Mouse (Mus musculus): ENCODE data around the gene Rap1a.

The Rap1a gene

DNA sequence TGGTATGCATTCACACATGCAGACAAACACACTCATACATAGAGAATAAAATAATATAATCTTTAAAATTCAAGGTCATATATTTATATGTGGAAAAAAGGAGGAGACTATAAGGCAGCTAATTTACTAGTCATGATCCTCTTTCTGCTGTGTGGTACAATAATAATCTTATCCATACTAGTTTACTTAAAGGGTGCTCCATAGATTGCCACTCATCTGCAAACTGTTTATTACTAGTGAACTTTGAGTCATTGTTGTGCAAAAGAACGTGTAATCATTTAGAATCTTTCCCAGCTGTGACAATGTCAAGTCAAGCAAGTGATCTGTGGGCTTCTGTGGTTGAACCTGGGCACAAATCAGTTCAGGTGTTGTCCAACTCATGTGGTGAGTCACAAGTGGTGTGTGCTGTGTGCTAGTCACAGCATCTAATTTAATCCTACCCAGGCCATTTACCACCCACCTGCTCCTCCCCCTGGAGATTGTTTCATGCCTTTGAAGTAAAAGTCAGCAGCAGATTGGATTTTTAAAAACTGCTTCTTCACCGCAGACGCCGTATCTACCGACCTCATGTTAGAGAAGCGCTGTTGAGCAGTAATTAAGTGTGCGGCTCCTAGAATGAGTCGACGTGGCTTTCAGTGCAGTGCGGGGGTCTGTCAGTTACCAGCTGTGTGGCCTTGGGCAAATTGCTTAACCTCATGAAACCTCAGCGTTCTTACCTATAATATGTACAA lies 5.5 kb upstream of the Rap1a start:
- DNase-seq (ENCODE audit: extremely low read depth, insufficient read length, low spot score) = no peak

DNA sequence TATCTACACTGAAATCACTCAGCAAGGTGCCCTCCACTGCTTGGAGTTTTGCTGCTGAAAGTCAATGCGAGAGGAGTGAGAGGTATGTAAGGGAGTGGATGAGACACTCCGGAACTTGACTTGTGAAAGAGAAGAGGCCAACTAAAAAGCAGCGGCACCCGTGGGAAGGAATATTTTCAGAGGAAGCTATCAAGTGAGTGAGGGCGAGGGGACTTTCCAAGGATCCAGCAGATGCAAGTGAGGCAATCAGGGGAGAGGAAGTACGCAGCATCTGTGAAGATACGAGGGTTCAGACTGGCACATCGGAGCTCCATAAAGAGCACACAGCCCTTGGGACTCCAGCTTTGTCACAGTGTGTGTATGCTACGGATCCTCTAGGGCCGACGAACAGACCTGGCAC lies 2.5 kb upstream of the Rap1a start:
- DNase-seq (ENCODE audit: extremely low read depth, insufficient read length, low spot score) = no peak

DNA sequence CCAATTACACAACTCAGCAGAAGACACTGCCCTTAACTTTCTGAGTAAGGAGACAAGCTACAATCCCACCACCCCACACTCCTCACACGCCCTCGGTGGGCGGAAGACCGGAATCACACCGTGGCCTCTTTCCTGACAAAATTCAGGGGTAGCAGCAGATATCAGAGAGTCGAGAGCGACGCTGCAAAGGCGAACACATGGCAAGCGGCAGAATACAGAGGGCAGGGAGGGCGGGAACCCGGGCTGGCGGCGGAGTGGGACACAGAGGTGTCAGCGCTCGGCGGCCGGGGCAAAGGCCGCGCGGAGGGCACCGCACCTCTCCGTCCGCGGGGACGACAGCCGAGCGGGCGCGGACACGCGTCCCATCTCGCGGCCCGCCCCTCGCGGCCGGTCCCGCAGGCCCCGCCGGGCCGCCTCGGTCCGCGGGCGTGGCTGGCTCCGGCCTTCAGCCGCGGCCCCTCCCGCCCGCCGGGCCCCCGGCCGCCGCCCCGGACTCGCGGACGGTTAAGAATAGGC lies 403 bp downstream of the Rap1a start:
- peak; percentile 61 for DNase-seq (ENCODE audit: extremely low read depth, insufficient read length, low spot score)

DNA sequence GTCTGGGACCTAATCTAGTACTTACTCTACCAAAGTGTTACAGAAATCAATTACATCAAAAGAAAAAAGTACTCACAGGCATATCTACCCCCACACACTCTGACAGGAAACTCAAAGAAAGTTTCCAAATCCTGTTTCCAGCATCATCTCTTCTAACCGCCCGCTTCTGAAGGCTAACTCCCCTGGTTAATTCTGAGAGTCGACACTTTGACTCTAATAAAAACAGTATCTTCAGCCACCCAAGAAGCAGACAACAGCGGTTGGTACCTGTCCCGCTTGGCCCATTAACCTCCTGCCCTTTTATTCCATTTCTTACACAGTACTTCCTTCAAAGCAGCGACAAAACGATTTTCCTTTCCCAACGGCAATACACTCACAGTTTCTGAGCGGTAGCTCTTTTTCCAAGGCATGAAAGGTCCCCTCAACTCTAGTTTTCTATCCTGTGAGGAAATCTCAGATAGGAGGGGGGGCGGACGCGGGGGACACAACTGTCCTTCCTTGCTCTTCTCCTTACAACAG lies 921 bp downstream of the Rap1a start:
- DNase-seq (ENCODE audit: extremely low read depth, insufficient read length, low spot score) = no peak

DNA sequence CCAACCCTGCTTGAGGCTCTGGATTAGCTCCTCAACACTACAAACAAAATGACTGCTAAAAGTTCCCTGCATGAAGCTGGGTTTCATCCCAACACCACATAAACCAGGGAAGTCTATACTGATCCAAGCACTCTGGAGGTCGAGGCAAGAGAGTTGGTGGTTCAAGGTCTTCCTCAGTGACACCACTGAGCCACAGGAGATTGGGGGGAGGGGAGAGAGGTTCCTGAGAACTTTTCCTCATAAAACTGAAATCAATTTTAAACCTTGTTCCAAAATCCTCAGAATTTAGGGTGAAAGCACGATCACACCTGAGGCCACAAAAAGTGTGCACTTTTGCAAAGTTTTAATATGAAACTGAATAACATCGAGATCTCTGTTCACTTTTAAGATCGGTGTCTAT lies 1.8 kb downstream of the Rap1a start:
- DNase-seq (ENCODE audit: extremely low read depth, insufficient read length, low spot score) = no peak

DNA sequence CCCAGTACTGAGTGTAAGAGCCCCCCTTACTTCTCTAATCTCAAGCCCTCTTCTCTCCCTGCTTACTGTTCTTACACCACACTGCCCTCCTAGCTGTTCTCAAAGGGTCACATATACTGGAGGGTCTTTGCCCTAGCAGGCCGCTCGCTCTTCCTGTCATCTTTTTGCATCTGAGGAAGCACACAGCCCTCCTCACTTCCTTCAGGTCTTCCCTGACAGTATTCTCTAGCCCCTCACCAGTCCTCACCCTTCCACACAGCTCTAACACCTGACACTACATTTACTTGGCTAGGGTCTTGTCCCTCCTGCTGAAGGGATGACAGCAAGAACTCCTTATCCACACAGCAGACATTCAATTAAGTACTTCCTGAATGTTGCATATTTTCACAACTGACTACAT lies 2.4 kb downstream of the Rap1a start:
- DNase-seq (ENCODE audit: extremely low read depth, insufficient read length, low spot score) = no peak

DNA sequence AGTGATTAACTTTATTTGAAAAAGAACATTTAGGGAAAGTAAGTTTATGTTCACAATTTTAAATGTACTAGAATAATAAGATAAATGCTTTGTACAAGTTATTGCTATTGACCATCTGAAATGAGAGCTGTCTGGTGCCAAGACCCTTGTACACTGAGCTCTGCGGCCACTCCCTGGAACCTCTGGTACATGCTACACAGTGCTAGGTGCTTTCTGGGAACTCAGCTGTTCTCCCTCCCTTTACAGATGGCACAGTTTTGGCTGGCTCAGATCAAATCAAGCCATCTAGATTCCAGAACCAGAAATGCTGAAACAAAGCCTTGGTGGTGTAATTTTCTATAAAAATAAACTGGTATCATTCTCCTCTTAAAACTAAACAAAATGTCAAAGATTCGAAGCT lies 3.7 kb downstream of the Rap1a start:
- DNase-seq (ENCODE audit: extremely low read depth, insufficient read length, low spot score) = no peak

DNA sequence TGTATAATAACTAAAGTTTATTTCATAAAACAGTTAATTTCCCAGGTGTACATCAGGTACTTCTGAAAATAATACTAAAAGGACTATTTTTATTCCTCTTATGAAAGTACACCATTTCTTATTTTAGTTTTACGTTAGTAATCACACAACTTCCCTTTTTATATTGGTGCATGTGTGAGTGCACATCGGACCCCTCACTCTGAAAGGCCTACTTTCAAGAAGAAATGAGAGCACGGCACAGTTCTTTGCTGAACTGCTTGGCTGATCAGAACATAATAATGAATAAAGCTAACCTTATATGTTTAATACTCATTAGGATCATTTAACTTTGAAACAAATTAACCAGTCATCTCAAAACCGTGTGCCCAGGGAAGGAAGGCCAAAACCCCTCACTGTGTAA lies 4.4 kb downstream of the Rap1a start:
- no peak for DNase-seq (ENCODE audit: extremely low read depth, insufficient read length, low spot score)

DNA sequence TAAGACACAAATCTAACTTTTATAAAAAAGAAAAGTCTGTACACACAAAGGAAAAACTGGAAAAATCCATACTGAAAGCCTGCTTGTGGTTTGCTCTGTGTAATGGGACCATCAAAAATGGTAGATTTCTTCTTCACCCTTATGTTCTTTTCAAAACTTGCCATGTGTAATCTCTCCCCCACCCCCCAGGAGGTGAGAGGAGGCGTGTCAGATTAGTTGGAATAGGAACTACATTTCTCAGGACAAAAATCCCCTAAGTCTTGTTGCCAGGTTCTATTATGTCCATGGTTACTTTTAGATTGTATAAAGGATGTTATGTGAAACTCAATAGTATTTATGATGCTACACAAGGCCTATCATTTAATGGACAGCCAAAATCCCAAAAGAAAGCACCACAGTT lies 6.8 kb downstream of the Rap1a start:
- DNase-seq (ENCODE audit: extremely low read depth, insufficient read length, low spot score) = no peak

DNA sequence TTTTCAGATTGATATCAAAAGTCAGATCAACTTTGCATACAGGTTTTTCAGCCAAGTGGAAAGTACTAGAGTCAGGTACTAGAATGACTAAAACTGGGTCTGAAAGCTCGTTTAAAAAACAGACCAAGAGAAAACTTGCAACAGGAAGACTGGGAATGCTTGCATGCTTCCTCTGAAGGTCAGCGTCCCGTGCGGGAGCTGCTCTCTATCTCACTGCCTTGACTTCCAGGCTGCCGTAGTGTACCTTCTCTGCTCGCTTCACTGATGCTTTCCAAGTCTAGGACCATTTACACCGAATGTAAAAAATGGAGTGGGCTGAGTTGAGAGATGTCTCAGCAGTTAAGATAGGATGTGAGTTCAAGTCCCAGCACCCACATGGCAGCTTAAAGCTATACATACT lies 8.8 kb downstream of the Rap1a start:
- no peak for DNase-seq (ENCODE audit: extremely low read depth, insufficient read length, low spot score)

DNA sequence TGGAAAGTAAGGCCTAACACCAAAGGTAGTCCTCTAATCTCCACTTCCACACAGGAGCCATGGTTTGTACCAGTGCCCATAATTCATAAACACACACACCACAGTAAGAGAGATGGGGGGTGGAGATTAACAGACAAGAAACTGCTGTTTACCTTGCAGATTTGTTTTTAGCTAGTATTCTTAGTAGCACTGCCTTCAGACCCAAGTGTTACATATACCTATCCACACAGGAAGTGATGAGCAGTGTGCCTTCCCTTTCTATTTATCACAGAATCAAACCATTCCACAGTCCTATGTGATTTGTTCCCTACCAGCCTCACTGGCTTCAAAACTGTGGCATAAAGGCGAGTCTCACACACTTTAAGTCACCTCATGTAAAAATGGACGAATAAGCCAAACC lies 10.0 kb downstream of the Rap1a start:
- DNase-seq (ENCODE audit: extremely low read depth, insufficient read length, low spot score) = no peak

DNA sequence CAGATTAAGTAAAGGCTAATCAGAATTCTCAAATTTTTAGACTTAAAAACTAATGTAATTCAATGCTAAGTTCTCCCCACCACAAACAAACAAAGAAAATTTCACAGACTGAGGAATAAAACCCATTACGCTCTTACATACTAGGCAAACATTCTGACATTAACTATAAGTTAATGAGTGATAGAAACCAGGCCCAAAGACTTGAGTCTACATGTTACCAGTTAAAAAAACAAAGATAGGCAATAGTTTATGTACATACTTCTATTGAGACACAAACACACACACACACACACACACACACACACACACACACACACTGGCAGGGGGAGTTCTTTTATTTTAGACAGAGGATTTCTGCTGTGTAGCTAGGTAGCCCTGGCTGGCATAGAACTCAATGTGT lies 10.8 kb downstream of the Rap1a start:
- no peak for DNase-seq (ENCODE audit: extremely low read depth, insufficient read length, low spot score)

DNA sequence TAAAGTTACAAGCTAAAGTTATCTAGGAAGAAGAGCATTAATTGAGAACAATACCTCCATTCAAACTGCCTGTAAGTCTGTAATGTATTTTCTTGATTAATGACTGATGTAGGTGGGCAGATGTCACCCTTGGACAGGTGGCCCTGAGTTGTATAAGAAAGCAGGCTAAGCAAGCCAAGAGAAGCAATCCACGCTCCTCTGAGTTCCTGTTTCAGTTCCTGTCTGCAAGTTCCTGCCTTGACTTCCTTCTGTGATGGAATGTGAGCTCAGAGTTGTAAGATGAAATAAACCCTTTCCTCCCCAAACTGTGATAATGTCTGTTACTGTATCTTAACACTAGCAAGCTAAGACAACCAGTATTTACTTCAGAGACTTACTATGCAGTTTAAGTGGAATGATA lies 11.4 kb downstream of the Rap1a start:
- DNase-seq (ENCODE audit: extremely low read depth, insufficient read length, low spot score) = no peak

DNA sequence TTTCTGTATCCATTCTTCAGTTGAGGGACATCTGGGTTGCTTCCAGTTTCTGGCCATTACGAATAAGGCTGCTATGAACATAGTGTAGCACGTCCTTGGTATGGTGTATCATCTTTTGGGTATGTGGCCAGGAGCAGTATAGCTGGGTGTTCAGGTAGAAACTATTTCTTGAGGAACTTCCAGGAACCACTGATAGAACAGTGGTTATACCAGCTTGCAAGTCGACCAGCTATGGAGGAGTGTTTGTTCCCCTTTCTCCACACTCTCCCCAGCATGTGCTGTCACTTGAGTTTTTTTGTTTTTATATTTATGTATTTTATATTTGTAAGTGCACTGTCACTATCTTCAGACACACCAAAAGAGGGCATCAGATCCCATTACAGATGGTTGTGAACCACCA lies 13.8 kb downstream of the Rap1a start:
- DNase-seq (ENCODE audit: extremely low read depth, insufficient read length, low spot score) = no peak

DNA sequence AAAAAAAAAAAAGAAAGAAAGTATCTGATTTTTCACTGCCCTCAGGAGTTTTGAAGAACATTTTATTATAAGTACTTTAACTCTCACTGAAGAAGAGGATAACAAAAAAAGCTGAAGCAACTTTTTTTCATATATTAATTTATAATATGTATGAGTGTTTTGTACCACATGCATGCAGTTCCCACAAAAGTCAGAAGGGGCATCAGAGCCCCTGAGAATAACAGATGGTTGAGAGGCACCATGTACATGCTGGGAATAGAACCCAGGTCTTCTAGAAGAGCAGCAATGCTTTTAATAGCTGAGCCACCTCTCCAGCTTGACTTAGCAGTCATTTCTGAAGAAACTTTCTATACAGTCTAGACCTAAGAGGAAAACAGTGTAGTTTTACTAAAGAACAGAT lies 15.3 kb downstream of the Rap1a start:
- DNase-seq (ENCODE audit: extremely low read depth, insufficient read length, low spot score) = no peak

DNA sequence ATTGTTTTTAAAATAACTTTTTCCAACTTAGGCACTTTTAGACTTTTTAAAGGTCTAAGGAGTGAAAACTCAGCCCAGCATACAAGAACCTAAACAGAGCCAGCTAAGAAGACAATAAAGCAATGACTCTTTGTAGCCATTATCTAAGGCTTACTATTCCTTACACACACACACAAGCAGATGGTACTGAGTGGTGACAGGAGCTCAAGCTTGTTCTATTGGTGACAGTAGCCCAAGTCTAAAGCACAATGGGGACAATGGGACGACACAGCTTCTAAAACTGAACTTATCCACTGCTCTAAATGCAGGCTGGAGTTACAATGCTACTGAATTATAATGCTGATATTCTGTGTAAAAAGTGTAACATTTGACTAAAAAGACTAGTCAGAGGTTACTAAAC lies 17.3 kb downstream of the Rap1a start:
- DNase-seq (ENCODE audit: extremely low read depth, insufficient read length, low spot score) = no peak

DNA sequence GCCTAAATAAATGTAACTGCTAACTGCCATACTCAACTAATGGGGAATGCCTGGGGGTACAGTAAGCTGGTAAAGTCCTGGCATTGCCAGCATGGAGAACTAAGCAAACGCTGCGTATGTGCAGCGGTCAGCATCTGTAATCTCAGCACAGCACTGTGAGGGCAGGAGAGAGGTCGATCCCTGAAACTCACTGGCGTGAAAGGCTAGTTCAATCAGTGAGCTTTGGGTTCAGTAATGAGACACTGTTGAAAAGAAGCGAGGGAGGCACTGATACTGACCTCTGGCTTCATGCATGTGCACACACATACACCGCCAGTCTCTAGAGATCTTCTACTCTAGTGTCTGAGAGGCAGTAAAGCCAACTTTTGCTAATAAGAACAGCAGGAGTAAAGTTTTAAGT lies 18.7 kb downstream of the Rap1a start:
- no peak for DNase-seq (ENCODE audit: extremely low read depth, insufficient read length, low spot score)

DNA sequence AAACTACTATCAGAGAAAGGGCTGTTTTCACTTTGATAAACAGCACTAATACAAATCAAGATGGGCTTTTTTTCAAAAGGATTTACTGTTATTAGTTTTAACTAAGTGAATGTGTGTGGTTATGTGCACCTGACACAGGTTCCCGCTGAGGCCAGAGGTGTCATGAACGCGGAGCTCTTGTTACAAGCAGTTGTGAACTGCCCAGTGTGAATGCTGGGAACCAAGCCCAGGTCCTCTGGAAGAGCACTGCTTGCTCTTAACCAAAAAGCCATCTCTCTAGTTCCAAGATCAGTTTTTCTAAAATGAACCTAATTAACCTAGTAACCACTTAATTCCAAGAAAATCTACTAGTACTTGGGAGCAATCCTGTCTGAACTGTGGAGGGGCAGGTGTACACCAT lies 23.1 kb downstream of the Rap1a start:
- DNase-seq (ENCODE audit: extremely low read depth, insufficient read length, low spot score) = no peak

DNA sequence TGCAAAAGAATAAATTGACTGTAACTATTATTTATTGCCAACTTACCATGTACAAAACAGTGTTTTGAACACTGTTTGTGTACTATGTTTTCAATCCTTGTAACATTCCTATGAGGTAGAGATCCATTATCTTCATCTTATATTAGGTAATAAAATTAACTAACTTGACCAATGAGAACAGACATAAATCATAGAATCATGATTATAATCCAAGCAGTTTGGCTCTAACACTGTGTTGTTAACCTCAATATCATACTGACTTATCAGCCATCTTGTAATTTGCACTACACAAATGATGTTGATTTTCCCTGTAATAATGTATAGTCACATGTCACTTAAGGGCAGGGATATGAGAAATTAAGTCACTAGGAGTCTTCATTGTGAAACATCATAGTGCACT lies 26.6 kb downstream of the Rap1a start:
- no peak for DNase-seq (ENCODE audit: extremely low read depth, insufficient read length, low spot score)

DNA sequence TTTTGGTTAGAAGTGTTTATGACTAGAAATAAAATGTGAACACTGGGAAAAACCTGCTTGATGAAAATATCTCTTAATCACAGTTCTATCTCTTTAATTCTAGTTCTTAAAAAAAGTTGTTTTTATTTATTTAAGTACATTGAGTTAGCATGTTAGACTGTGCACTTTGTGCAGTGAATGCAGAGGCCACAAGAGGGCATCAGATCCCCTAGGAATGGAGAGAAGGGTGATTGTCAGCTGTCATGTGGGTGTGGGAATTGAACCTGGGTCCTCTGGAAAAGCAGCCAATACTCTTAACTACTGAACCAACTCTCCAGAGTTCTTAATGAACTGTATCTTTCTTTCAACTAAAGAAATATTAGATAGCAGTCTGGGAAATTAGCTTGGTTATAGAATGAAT lies 29.6 kb downstream of the Rap1a start:
- DNase-seq (ENCODE audit: extremely low read depth, insufficient read length, low spot score) = no peak

DNA sequence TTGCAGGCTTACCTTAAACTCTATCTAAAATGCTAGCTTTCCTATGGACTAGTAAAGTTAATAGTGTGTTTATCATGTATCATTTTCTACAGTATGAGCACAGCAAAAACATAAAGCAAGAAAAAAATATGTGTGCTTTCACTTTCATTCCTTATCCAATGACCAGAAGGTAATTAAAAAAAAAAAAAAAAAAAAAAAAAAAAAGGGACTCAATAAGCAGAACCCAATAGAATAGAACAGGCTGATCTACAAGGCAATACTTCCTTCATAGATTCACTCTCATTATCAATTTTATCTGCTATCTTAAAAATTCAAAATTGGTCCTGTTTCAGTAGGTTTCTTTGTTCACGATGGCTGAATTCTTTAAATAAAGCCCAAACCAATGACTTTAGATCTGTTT lies 30.3 kb downstream of the Rap1a start:
- no peak for DNase-seq (ENCODE audit: extremely low read depth, insufficient read length, low spot score)

DNA sequence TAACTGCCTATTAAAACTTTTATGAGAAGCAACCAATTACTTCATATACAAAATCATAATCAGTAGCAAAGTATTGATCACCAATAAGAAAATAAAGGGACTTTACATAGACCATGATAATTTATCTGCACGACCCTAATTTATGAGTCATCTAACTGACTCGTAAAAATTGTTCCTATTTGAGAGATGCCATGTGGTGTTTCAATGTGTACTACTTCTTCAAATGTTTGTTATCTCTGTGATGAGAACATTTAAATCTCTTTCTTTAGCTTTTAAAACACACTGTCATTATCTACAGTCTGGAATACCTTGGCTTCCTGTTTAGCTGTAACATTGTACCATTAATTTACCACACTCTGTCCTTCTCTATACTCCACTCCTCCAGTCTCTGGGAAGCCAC lies 31.8 kb downstream of the Rap1a start:
- no peak for DNase-seq (ENCODE audit: extremely low read depth, insufficient read length, low spot score)

DNA sequence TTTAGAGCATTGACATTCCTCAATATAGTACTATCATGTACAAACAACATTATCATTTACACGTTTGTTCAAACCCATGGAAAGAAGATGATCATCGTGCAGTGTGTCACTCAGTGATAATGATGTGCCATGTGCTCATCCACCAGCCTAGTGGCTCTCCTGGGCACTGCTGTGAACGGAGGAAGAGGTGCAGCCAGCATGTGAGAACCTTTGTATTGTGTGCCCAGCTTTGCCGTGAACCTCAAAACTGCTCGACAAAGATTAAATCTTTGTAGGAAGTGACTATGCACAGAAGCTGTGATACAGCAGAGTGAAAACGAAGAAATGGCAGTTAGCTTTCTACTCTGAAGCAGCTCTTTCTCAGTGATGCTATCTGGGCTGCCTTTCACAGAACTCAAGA lies 32.6 kb downstream of the Rap1a start:
- DNase-seq (ENCODE audit: extremely low read depth, insufficient read length, low spot score) = no peak
